Mouse (Mus musculus) right cerebral cortex, postnatal 14 days (tissue): ENCODE data around the gene Hist1h4i.
"Not testable (repeated sequence)": the region's sequence is repeated elsewhere in the genome, so short reads cannot be mapped to it uniquely, and the experiment has no call there.

ENCODE experiments used
- DNase-seq: peaks from one replicate; pipeline ENCODE4 v3.0.0; 2022

Gene Hist1h4i

GRCm38 (mm10) chr13:22041142-22041536 is at the start of gene Hist1h4i:
Gene Hist1h4i (minus strand): TSS chr13:22041362.
- DNase-seq: peak; percentile 97

- not testable (repeated sequence) for DNase-seq
Measured at GRCm38 (mm10) chr13:22084140-22084539, 43.0 kb upstream of the Hist1h4i start, which contains the start of gene Vmn1r188. Gene Vmn1r188 (plus strand): TSS chr13:22084440.

- no peak for DNase-seq
Measured at GRCm38 (mm10) chr13:22063468-22063867, 22.3 kb upstream of the Hist1h4i start.

- no peak for DNase-seq
Measured at GRCm38 (mm10) chr13:22061422-22061821, 20.3 kb upstream of the Hist1h4i start.

- no peak for DNase-seq
Measured at GRCm38 (mm10) chr13:22053754-22054153, 12.6 kb upstream of the Hist1h4i start.

- DNase-seq: no peak
Measured at GRCm38 (mm10) chr13:22051523-22051859, 10.3 kb upstream of the Hist1h4i start.

- peak; percentile 87 for DNase-seq
Measured at GRCm38 (mm10) chr13:22050591-22051522, 9.7 kb upstream of the Hist1h4i start.

- DNase-seq: peak; percentile 47
Measured at GRCm38 (mm10) chr13:22049737-22050440, 8.7 kb upstream of the Hist1h4i start.

GRCm38 (mm10) chr13:22049041-22049440 is 7.9 kb upstream of the Hist1h4i start:
- DNase-seq: no peak

GRCm38 (mm10) chr13:22045311-22045710 is 4.1 kb upstream of the Hist1h4i start:
- no peak for DNase-seq

GRCm38 (mm10) chr13:22044432-22045155 is 3.4 kb upstream of the Hist1h4i start:
- no peak for DNase-seq

- DNase-seq: no peak
Measured at GRCm38 (mm10) chr13:22043503-22044431, 2.6 kb upstream of the Hist1h4i start.

GRCm38 (mm10) chr13:22042568-22043502 is 1.7 kb upstream of the Hist1h4i start, which contains the start of the genes Hist1h2ag and Hist1h2bj:
Gene Hist1h2ag (minus strand): TSS chr13:22042944.
Gene Hist1h2bj (plus strand): TSS chr13:22043214.
- peak; percentile 58 for DNase-seq

- DNase-seq: no peak
Measured at GRCm38 (mm10) chr13:22041651-22042567, 747 bp upstream of the Hist1h4i start.

- DNase-seq: no peak
Measured at GRCm38 (mm10) chr13:22040464-22041141, 559 bp downstream of the Hist1h4i start.

- DNase-seq: no peak
Measured at GRCm38 (mm10) chr13:22039951-22040463, 1.2 kb downstream of the Hist1h4i start.

GRCm38 (mm10) chr13:22039364-22039763 is 1.8 kb downstream of the Hist1h4i start:
- DNase-seq: no peak

- no peak for DNase-seq
Measured at GRCm38 (mm10) chr13:22037415-22037814, 3.7 kb downstream of the Hist1h4i start.

GRCm38 (mm10) chr13:22036986-22037385 is 4.2 kb downstream of the Hist1h4i start:
- no peak for DNase-seq
